Mouse (Mus musculus) midbrain, embryonic 15.5 days (tissue): ENCODE results near the gene Ulk4. TPM values are rescaled to one million over a fixed set of nuclear protein-coding genes. Genes with fewer than 3 reads are reported as not detected.

ENCODE experiments used
- ATAC-seq: fragments of 200-750 bp; cut with Nextera tagmentation; replicated peaks from 2 replicates; pipeline ENCODE4 v1.8.0; 2017; ENCODE audit warnings: moderate TSS enrichment
- H3K27ac ChIP-seq: fragments of 300-500 bp; sonication (generic); 2 replicates; pipeline ENCODE4 v1.5.1; 2015; ENCODE audit warnings: mild to moderate bottlenecking, inconsistent platforms
- H3K27me3 ChIP-seq: fragments of 300-500 bp; sonication (generic); replicated peaks from 2 replicates; pipeline ENCODE4 v1.6.1; 2015; ENCODE audit warnings: inconsistent platforms
- H3K36me3 ChIP-seq: fragments of 300-500 bp; sonication (generic); replicated peaks from 2 replicates; pipeline ENCODE4 v1.6.1; 2015; ENCODE audit warnings: inconsistent platforms
- H3K4me1 ChIP-seq: fragments of 300-500 bp; sonication (generic); 2 replicates; pipeline ENCODE4 v1.6.1; 2015; ENCODE audit warnings: inconsistent platforms
- H3K4me2 ChIP-seq: fragments of 300-500 bp; sonication (generic); 2 replicates; pipeline ENCODE4 v1.6.1; 2015; ENCODE audit warnings: inconsistent platforms, mild to moderate bottlenecking, moderate library complexity
- H3K4me3 ChIP-seq: fragments of 300-500 bp; sonication (generic); 2 replicates; pipeline ENCODE4 v1.5.1; 2015; ENCODE audit warnings: mild to moderate bottlenecking, inconsistent platforms
- H3K9ac ChIP-seq: fragments of 300-500 bp; sonication (generic); 2 replicates; pipeline ENCODE4 v1.6.1; 2015; ENCODE audit warnings: mild to moderate bottlenecking, inconsistent platforms
- H3K9me3 ChIP-seq: fragments of 300-500 bp; sonication (generic); 2 replicates; pipeline ENCODE4 v1.6.1; 2016; ENCODE audit warnings: inconsistent platforms
- WGBS: fragments of 180-500 bp; shearing (Covaris S2); methylation state at CpG from one replicate; pipeline ENCODE4 v1.1.7; 2015; ENCODE audit warnings: mixed read lengths; 5-methylcytosine and 5-hydroxymethylcytosine counted together
- polyA plus RNA-seq: library from polyadenylated mRNA; unstranded; fragments of >200 nt; fragmentation: Nextera tagmentation; extraction: Ambion mirVana; gene quantifications from 2 replicates; pipeline ENCODE4 v1.2.1, GENCODE M21; 2015

The Ulk4 gene
- polyA plus RNA-seq, 1 experiment from 2014 or later: 92.9 TPM

DNA sequence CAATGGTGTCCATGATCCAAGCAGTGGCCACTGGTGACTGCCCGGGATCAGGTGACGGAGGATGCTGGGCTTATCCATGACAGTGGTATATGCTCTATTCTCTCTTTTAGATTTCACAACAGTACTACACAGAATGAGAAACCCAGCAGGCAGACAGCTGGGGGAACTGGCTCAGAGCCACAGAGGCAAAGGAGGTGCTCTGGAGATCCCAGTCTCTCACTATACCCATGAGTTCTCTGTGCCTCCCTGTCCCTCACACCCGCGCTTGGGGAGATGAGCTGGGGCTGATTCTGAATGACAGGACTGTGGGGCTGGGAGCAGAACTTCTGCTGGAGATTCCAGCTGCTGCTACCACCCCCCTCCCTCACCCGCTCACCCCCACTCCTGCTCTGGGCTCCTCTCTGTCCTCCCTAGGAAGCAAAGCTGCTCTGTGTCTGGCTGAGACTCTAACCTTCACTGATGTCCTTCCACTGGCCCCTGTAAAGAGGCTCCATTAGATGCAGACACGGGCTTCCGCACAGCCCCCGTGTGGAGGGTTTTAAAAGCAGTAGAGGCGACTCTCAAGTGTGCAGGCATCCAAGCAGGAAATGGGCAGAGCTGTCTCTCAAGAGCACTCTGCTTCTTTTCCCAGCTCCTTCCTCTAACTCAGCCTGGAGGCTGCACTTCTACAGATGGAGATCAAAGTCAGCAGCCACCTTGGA is 197.5 kb downstream of the Ulk4 start:
- Histone ChIP-seq H3K27me3 (no peaks in the 10 kb centered on the region), H3K4me1 (peaks cover 29% of the 10 kb centered on the region), H3K36me3 (no peaks in the 10 kb centered on the region), H3K4me3 (no peak overlapping the region), H3K27ac (no peak overlapping the region), H3K9me3 (no peaks in the 10 kb centered on the region), H3K4me2 (no peak overlapping the region), H3K9ac (no peak overlapping the region)
- ATAC-seq: peak; percentile 40; the same call in 1 of the 2 replicates
- 45% methylated on average over 9 of the region's 9 CpGs for WGBS

DNA sequence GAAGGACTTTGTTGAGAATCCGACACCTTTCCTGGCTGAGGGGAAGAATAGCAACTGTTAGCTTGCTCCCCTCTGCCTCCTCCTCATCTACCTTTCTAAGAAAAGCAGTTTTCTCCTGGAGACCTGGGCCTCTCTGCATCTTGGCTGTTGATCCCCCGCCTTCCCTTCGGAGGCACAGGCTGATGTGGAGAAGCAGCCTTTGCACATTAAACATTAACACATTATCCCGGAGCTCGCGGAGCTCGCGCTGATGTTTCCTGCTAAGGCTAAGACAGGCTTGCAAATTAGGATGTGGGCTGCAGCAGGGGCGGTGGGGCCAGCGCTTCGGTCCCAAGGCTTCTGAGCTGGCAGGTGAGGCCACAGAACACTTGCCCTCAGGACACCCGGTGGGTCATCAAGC is 200.7 kb downstream of the Ulk4 start:
- H3K27me3 ChIP-seq: no peaks in the 10 kb centered on the region
- peak overlapping the region; percentile 45; the same call in 1 of the 2 replicates for H3K27ac ChIP-seq
- no peak for ATAC-seq

GRCm38 (mm10) chr9:121075246-121075645 is 201.8 kb downstream of the Ulk4 start:
- ATAC-seq: no peak
- WGBS: 88% methylated on average over 4 of the region's 4 CpGs
- Histone ChIP-seq H3K36me3 (no peaks in the 10 kb centered on the region), H3K27ac (no peak overlapping the region), H3K4me3 (no peak overlapping the region), H3K4me1 (peaks cover 20% of the 10 kb centered on the region), H3K9ac (no peak overlapping the region), H3K4me2 (no peak overlapping the region), H3K27me3 (no peaks in the 10 kb centered on the region), H3K9me3 (no peaks in the 10 kb centered on the region)

More for the DNA sequence above, 200.7 kb downstream of the Ulk4 start:
- Histone ChIP-seq H3K9ac (no peak overlapping the region), H3K4me2 (no peak overlapping the region), H3K36me3 (no peaks in the 10 kb centered on the region), H3K9me3 (no peaks in the 10 kb centered on the region), H3K4me3 (no peak overlapping the region), H3K4me1 (peaks cover 20% of the 10 kb centered on the region)
- 34% methylated on average over 12 of the region's 12 CpGs for WGBS

- Histone ChIP-seq H3K9ac (no peak overlapping the region), H3K36me3 (no peaks in the 10 kb centered on the region), H3K27ac (no peak overlapping the region), H3K9me3 (no peaks in the 10 kb centered on the region), H3K4me2 (no peak overlapping the region), H3K27me3 (no peaks in the 10 kb centered on the region), H3K4me1 (peaks cover 17% of the 10 kb centered on the region), H3K4me3 (no peak overlapping the region)
- ATAC-seq: no peak
- WGBS: 89% methylated on average over 3 of the region's 3 CpGs
Measured at GRCm38 (mm10) chr9:121074726-121075125, 202.3 kb downstream of the Ulk4 start.

DNA sequence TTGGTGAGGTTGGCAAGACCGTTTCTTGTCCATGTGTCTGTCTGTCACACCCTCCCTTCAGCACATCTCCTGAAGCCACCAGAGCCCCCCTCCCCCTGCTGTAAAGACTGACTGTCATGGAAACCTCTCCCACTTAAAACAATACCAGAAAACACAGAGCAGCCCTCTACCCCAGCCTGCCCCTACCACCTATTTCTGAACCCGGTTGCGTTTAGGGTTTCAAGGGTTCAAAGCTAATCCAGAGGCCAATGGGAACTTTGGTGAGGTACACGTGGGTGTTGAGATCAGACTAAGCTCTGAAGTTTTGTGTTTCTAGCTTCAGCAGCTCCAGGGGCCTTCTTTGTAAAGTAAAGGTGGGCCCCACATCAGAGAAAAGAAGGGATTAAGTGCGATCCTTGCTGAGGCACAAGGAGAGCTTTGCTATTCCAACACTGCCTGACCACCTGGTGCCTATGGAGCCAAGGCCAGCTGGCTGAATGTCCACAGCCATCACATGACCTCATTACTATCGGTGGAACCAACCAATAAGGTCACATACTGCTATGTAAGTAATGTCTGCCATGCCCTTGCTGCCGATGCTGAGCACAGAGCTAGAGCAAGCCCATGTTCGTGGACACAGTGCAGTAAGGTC is 204.8 kb downstream of the Ulk4 start:
- Histone ChIP-seq H3K4me2 (no peak overlapping the region), H3K4me1 (peaks cover 10% of the 10 kb centered on the region), H3K9me3 (no peaks in the 10 kb centered on the region), H3K27me3 (no peaks in the 10 kb centered on the region), H3K27ac (no peak overlapping the region), H3K4me3 (no peak overlapping the region), H3K9ac (no peak overlapping the region), H3K36me3 (no peaks in the 10 kb centered on the region)
- ATAC-seq: no peak
- WGBS: 32% methylated on average over 8 of the region's 8 CpGs

GRCm38 (mm10) chr9:121071461-121072126 is 205.4 kb downstream of the Ulk4 start:
- Histone ChIP-seq H3K9me3 (no peaks in the 10 kb centered on the region), H3K9ac (no peak overlapping the region), H3K4me2 (no peak overlapping the region), H3K27ac (no peak overlapping the region), H3K27me3 (no peaks in the 10 kb centered on the region), H3K4me3 (no peak overlapping the region), H3K4me1 (peaks cover 7% of the 10 kb centered on the region), H3K36me3 (no peaks in the 10 kb centered on the region)
- ATAC-seq: no peak
- 68% methylated on average over 10 of the region's 10 CpGs for WGBS

GRCm38 (mm10) chr9:121071050-121071449 is 205.9 kb downstream of the Ulk4 start:
- H3K9ac ChIP-seq: no peak overlapping the region
- no peak overlapping the region for H3K4me2 ChIP-seq
- ATAC-seq: no peak
- H3K27me3 ChIP-seq: no peaks in the 10 kb centered on the region
- H3K27ac ChIP-seq: no peak overlapping the region
- no peaks in the 10 kb centered on the region for H3K9me3 ChIP-seq
- H3K4me1 ChIP-seq: peaks cover 1% of the 10 kb centered on the region
- H3K4me3 ChIP-seq: no peak overlapping the region
- 81% methylated on average over 11 of the region's 11 CpGs for WGBS
- no peaks in the 10 kb centered on the region for H3K36me3 ChIP-seq

DNA sequence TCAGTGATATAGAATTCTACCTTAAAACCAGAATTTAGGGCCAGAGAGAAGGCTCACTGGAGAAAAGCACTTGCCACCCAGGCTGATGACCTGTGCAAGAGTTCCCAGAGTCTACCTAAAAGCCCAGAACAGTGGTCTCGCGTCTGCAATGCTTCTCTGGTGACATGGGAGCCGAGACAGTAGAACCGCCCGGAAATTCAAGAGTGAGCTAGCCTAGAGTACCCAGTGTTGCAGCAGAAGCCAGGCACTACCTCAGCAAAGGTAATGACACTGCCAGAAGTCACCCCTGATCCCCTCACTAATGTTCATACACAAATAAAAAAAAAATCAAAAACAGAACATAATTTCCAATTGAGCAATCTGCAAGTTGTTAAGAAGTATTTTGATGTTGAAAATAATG is 208.9 kb downstream of the Ulk4 start:
- no peaks in the 10 kb centered on the region for H3K36me3 ChIP-seq

DNA sequence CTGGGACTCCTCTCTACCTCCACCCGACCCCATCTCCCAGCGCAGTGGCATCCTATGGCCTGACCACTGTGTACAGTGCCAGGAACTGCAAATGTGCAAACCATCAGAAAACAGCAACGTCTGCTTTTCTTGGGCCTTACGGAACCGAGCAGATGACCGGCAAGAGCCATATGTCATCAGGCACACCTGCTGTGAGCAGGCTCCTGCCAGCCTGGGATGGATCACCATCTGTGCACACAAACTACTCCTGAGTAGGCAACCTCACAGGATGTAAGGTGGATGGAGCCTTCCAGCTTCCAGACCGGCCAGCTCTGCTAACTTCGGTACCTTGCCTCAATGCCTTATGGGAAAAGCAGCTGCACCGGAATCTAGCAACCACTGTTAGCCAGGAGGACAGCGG is 210.0 kb downstream of the Ulk4 start:
- Histone ChIP-seq H3K9ac (no peak overlapping the region), H3K9me3 (no peaks in the 10 kb centered on the region), H3K27ac (no peak overlapping the region), H3K4me3 (no peak overlapping the region), H3K36me3 (no peaks in the 10 kb centered on the region), H3K4me2 (no peak overlapping the region), H3K27me3 (no peaks in the 10 kb centered on the region), H3K4me1 (peaks cover 8% of the 10 kb centered on the region)
- 75% methylated on average over 10 of the region's 10 CpGs for WGBS
- no peak for ATAC-seq

More for the DNA sequence above, 208.9 kb downstream of the Ulk4 start:
- no peaks in the 10 kb centered on the region for H3K4me1 ChIP-seq
- no peaks in the 10 kb centered on the region for H3K27me3 ChIP-seq
- no peak overlapping the region for H3K4me2 ChIP-seq
- H3K27ac ChIP-seq: no peak overlapping the region
- WGBS: 89% methylated on average over 5 of the region's 5 CpGs
- H3K9ac ChIP-seq: no peak overlapping the region
- no peaks in the 10 kb centered on the region for H3K9me3 ChIP-seq
- H3K4me3 ChIP-seq: no peak overlapping the region
- no peak for ATAC-seq

- 71% methylated on average over 10 of the region's 10 CpGs for WGBS
Measured at GRCm38 (mm10) chr9:121065383-121065978, 211.5 kb downstream of the Ulk4 start.

DNA sequence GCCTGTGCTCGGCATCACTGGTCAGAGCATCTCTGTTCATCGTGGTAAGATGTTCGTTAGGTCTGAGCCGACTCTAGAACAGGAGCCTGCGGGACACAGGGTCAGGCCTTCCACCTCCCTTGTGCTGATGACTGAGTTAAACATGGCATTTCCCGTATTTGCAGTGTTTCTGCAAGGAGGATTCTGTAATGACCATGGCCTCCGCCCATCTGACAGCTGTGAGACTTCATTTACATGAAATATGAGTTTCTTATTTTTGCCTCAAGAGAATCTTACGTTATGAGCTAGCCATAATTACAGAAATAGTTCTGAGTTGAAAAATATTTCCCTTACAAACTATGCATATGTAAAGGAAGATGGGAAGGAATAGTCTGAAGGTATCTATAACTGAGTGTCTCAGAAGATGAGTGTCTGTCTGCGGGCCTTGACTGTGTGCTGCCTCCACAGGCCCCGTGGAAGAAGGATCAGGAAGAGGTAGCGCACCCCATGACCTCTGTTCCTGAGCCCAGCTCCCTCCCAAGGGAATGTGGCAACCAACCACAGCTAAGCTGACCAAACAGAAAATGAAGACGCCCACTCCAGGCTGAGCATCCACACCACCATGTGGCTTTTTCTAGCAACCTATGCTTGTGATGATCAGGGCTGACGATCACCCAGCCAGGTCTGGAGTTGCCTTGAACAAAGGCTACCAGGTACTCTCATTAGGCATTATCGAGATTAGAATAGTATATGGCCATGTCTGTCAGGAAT is 212.2 kb downstream of the Ulk4 start:
- Histone ChIP-seq H3K36me3 (no peaks in the 10 kb centered on the region), H3K4me2 (no peak overlapping the region), H3K27ac (no peak overlapping the region), H3K4me3 (no peak overlapping the region), H3K9ac (no peak overlapping the region), H3K4me1 (peaks cover 13% of the 10 kb centered on the region), H3K27me3 (no peaks in the 10 kb centered on the region), H3K9me3 (no peaks in the 10 kb centered on the region)
- 81% methylated on average over 14 of the region's 14 CpGs for WGBS
- ATAC-seq: no peak

More at GRCm38 (mm10) chr9:121065383-121065978, 211.5 kb downstream of the Ulk4 start:
- H3K9me3 ChIP-seq: no peaks in the 10 kb centered on the region
- H3K27ac ChIP-seq: no peak overlapping the region
- H3K27me3 ChIP-seq: no peaks in the 10 kb centered on the region
- H3K4me1 ChIP-seq: peaks cover 13% of the 10 kb centered on the region
- no peak overlapping the region for H3K9ac ChIP-seq
- no peak for ATAC-seq
- H3K4me2 ChIP-seq: no peak overlapping the region
- no peaks in the 10 kb centered on the region for H3K36me3 ChIP-seq
- no peak overlapping the region for H3K4me3 ChIP-seq

GRCm38 (mm10) chr9:121062671-121063070 is 214.3 kb downstream of the Ulk4 start:
- no peak for ATAC-seq
- Histone ChIP-seq H3K4me3 (no peak overlapping the region), H3K4me2 (no peak overlapping the region), H3K4me1 (peaks cover 13% of the 10 kb centered on the region), H3K9me3 (no peaks in the 10 kb centered on the region), H3K36me3 (no peaks in the 10 kb centered on the region), H3K9ac (no peak overlapping the region), H3K27ac (no peak overlapping the region), H3K27me3 (no peaks in the 10 kb centered on the region)
- 65% methylated on average over 3 of the region's 3 CpGs for WGBS
